Mouse (Mus musculus): ENCODE data around the gene Hoxa10.

Gene Hoxa10

GRCm38 (mm10) chr6:52182793-52183192 lies 57.9 kb downstream of the Hoxa10 start:
- DNase-seq (ENCODE audit: low spot score in 2 of 2), result no peak

GRCm38 (mm10) chr6:52182030-52182429 lies 58.6 kb downstream of the Hoxa10 start:
- DNase-seq (ENCODE audit: low spot score in 2 of 2), result no peak
